Mouse (Mus musculus) neural tube, embryonic 14.5 days (tissue): ENCODE data around the gene Aagab. TPM values are rescaled to one million over a fixed set of nuclear protein-coding genes. Genes with fewer than 3 reads are reported as not detected.

Source experiments
- ATAC-seq: fragments of 200-750 bp; cut with Nextera tagmentation; 2 replicates; pipeline ENCODE4 v1.8.0; 2017; ENCODE audit warnings: low read depth, mild to moderate bottlenecking, moderate TSS enrichment, moderate library complexity
- H3K27ac ChIP-seq: fragments of 300-500 bp; sonication (generic); 2 replicates; pipeline ENCODE4 v1.5.1; 2014; ENCODE audit warnings: low read depth, mild to moderate bottlenecking, control low read depth, low read length, moderate library complexity, mixed read lengths
- H3K27me3 ChIP-seq: fragments of 300-500 bp; sonication (generic); 2 replicates; pipeline ENCODE4 v1.6.1; 2014; ENCODE audit warnings: low read length; ENCODE audit not compliant: control insufficient read depth, insufficient read depth
- H3K36me3 ChIP-seq: fragments of 300-500 bp; sonication (generic); 2 replicates; pipeline ENCODE4 v1.6.1; 2014; ENCODE audit warnings: low read length, mixed read lengths; ENCODE audit not compliant: control insufficient read depth, insufficient read depth
- H3K4me1 ChIP-seq: fragments of 300-500 bp; sonication (generic); 2 replicates; pipeline ENCODE4 v1.6.1; 2014; ENCODE audit warnings: low read length; ENCODE audit not compliant: control insufficient read depth, insufficient read depth
- H3K4me2 ChIP-seq: fragments of 300-500 bp; sonication (generic); 2 replicates; pipeline ENCODE4 v1.6.1; 2014; ENCODE audit warnings: mild to moderate bottlenecking, low read depth, low read length, control low read depth
- H3K4me3 ChIP-seq: fragments of 300-500 bp; sonication (generic); 2 replicates; pipeline ENCODE4 v1.5.1; 2014; ENCODE audit warnings: low read depth, low read length, control low read depth, mixed read lengths
- H3K9ac ChIP-seq: fragments of 300-500 bp; sonication (generic); replicated peaks from 2 replicates; pipeline ENCODE4 v1.6.1; 2014; ENCODE audit warnings: low read depth, mild to moderate bottlenecking, control low read depth, low read length, mixed read lengths
- H3K9me3 ChIP-seq: fragments of 300-500 bp; sonication (generic); 2 replicates; pipeline ENCODE4 v1.6.1; 2016; ENCODE audit warnings: low read length; ENCODE audit not compliant: control insufficient read depth
- WGBS: fragments of 180-500 bp; shearing (Covaris S2); extraction: QIAGEN DNeasy Blood & Tissue Kit; methylation state at CpG from one replicate; pipeline ENCODE4 v1.1.7; 2014; 5-methylcytosine and 5-hydroxymethylcytosine counted together
- polyA plus RNA-seq: library from polyadenylated mRNA; unstranded; fragments of >200 nt; fragmentation: Nextera tagmentation; extraction: Ambion mirVana; gene quantifications from 2 replicates; pipeline ENCODE4 v1.2.1, GENCODE M21; 2014

Aagab gene
- polyA plus RNA-seq, 1 experiment from 2014 or later = 51.6 TPM

GRCm38 (mm10) chr9:63571895-63572294 lies 30.6 kb upstream of the Aagab start:
- H3K9ac ChIP-seq = no peak overlapping the region
- H3K27ac ChIP-seq = no peak overlapping the region
- no peak overlapping the region for H3K4me3 ChIP-seq
- no peaks in the 10 kb centered on the region for H3K27me3 ChIP-seq
- no peak overlapping the region for H3K4me2 ChIP-seq
- H3K4me1 ChIP-seq = peaks cover 13% of the 10 kb centered on the region
- no peaks in the 10 kb centered on the region for H3K9me3 ChIP-seq
- ATAC-seq = no peak
- H3K36me3 ChIP-seq = no peaks in the 10 kb centered on the region
- WGBS = 33% methylated on average over 6 of the region's 6 CpGs

- H3K36me3 ChIP-seq = no peaks in the 10 kb centered on the region
- H3K4me1 ChIP-seq = peaks cover 11% of the 10 kb centered on the region
- no peaks in the 10 kb centered on the region for H3K27me3 ChIP-seq
- H3K4me3 ChIP-seq = no peak overlapping the region
- no peak overlapping the region for H3K27ac ChIP-seq
- H3K4me2 ChIP-seq = no peak overlapping the region
- no peak overlapping the region for H3K9ac ChIP-seq
- no peaks in the 10 kb centered on the region for H3K9me3 ChIP-seq
- WGBS = 69% methylated on average over 7 of the region's 7 CpGs
- ATAC-seq = no peak
Observed at GRCm38 (mm10) chr9:63572874-63573273, 29.6 kb upstream of the Aagab start.

GRCm38 (mm10) chr9:63577469-63577868 lies 25.0 kb upstream of the Aagab start:
- Histone ChIP-seq H3K27ac (no peak overlapping the region), H3K27me3 (no peaks in the 10 kb centered on the region), H3K9ac (no peak overlapping the region), H3K4me1 (no peaks in the 10 kb centered on the region), H3K4me2 (no peak overlapping the region), H3K4me3 (no peak overlapping the region), H3K36me3 (no peaks in the 10 kb centered on the region), H3K9me3 (no peaks in the 10 kb centered on the region)
- WGBS = 97% methylated on average over 3 of the region's 3 CpGs
- ATAC-seq = no peak

GRCm38 (mm10) chr9:63579644-63580043 lies 22.8 kb upstream of the Aagab start:
- Histone ChIP-seq H3K27me3 (no peaks in the 10 kb centered on the region), H3K27ac (no peak overlapping the region), H3K4me1 (no peaks in the 10 kb centered on the region), H3K36me3 (no peaks in the 10 kb centered on the region), H3K4me3 (no peak overlapping the region), H3K4me2 (no peak overlapping the region), H3K9me3 (no peaks in the 10 kb centered on the region), H3K9ac (no peak overlapping the region)
- ATAC-seq = no peak
- 77% methylated on average over 5 of the region's 5 CpGs for WGBS

GRCm38 (mm10) chr9:63580046-63580445 lies 22.4 kb upstream of the Aagab start:
- ATAC-seq = no peak
- H3K9me3 ChIP-seq = no peaks in the 10 kb centered on the region

GRCm38 (mm10) chr9:63581778-63582177 lies 20.7 kb upstream of the Aagab start:
- Histone ChIP-seq H3K9me3 (no peaks in the 10 kb centered on the region; the same call in 1 of the 2 replicates), H3K4me2 (no peak overlapping the region), H3K27me3 (no peaks in the 10 kb centered on the region), H3K4me3 (no peak overlapping the region), H3K36me3 (no peaks in the 10 kb centered on the region), H3K9ac (no peak overlapping the region), H3K27ac (no peak overlapping the region), H3K4me1 (no peaks in the 10 kb centered on the region)
- 89% methylated on average over 4 of the region's 4 CpGs for WGBS
- no peak for ATAC-seq

More at GRCm38 (mm10) chr9:63580046-63580445, 22.4 kb upstream of the Aagab start:
- H3K4me2 ChIP-seq = no peak overlapping the region
- no peak overlapping the region for H3K27ac ChIP-seq
- no peaks in the 10 kb centered on the region for H3K4me1 ChIP-seq
- no peaks in the 10 kb centered on the region for H3K36me3 ChIP-seq
- 79% methylated on average over 2 of the region's 2 CpGs for WGBS
- H3K4me3 ChIP-seq = no peak overlapping the region
- H3K27me3 ChIP-seq = no peaks in the 10 kb centered on the region
- no peak overlapping the region for H3K9ac ChIP-seq

GRCm38 (mm10) chr9:63585251-63585650 lies 17.2 kb upstream of the Aagab start:
- no peak overlapping the region for H3K4me2 ChIP-seq
- H3K9me3 ChIP-seq = no peaks in the 10 kb centered on the region; the same call in 1 of the 2 replicates
- no peaks in the 10 kb centered on the region for H3K36me3 ChIP-seq
- H3K27ac ChIP-seq = no peak overlapping the region
- no peak overlapping the region for H3K4me3 ChIP-seq
- no peaks in the 10 kb centered on the region for H3K4me1 ChIP-seq
- H3K27me3 ChIP-seq = no peaks in the 10 kb centered on the region
- WGBS = 90% methylated on average over 6 of the region's 6 CpGs
- ATAC-seq = no peak
- H3K9ac ChIP-seq = no peak overlapping the region

GRCm38 (mm10) chr9:63589209-63589608 lies 13.3 kb upstream of the Aagab start:
- Histone ChIP-seq H3K27ac (no peak overlapping the region), H3K9me3 (no peaks in the 10 kb centered on the region; the same call in 1 of the 2 replicates), H3K27me3 (no peaks in the 10 kb centered on the region), H3K36me3 (no peaks in the 10 kb centered on the region), H3K9ac (no peak overlapping the region), H3K4me1 (no peaks in the 10 kb centered on the region), H3K4me2 (no peak overlapping the region), H3K4me3 (no peak overlapping the region)
- no peak for ATAC-seq
- 55% methylated on average over 6 of the region's 6 CpGs for WGBS

GRCm38 (mm10) chr9:63590592-63590991 lies 11.9 kb upstream of the Aagab start:
- Histone ChIP-seq H3K27me3 (no peaks in the 10 kb centered on the region), H3K4me1 (no peaks in the 10 kb centered on the region), H3K36me3 (no peaks in the 10 kb centered on the region), H3K27ac (no peak overlapping the region), H3K4me3 (no peak overlapping the region), H3K9ac (no peak overlapping the region), H3K9me3 (no peaks in the 10 kb centered on the region; the same call in 1 of the 2 replicates), H3K4me2 (no peak overlapping the region)
- no peak for ATAC-seq
- 97% methylated on average over 4 of the region's 4 CpGs for WGBS
